Mouse (Mus musculus) megakaryocyte, embryonic 14.5 days (primary cell): Measurements from ENCODE around the gene Egfl8. TPM values are rescaled to one million over a fixed set of nuclear protein-coding genes. Genes with fewer than 3 reads are reported as not detected.

Source experiments
- H3K27me3 ChIP-seq: replicated peaks from 2 replicates; pipeline ENCODE3; 2012; ENCODE audit warnings: inconsistent platforms
- H3K36me3 ChIP-seq: replicated peaks from 2 replicates; pipeline ENCODE3; 2012; ENCODE audit warnings: low read length, inconsistent platforms, mixed read lengths
- H3K4me1 ChIP-seq: 2 replicates; pipeline ENCODE4 v1.6.1; 2012; ENCODE audit warnings: inconsistent platforms
- H3K4me3 ChIP-seq: replicated peaks from 2 replicates; pipeline ENCODE3; 2012; ENCODE audit warnings: moderate library complexity, mild to moderate bottlenecking, inconsistent platforms
- H3K9me3 ChIP-seq: 2 replicates; pipeline ENCODE4 v1.6.1; 2012; ENCODE audit warnings: inconsistent platforms
- FLI1 ChIP-seq: IDR thresholded peaks from 2 replicates; pipeline ENCODE4 v1.6.1; 2012; ENCODE audit warnings: low read length, inconsistent platforms, mixed read lengths
- GATA1 ChIP-seq: IDR thresholded peaks from 3 replicates; pipeline ENCODE4 v1.6.1; 2012; ENCODE audit warnings: mixed read lengths, low read length, inconsistent platforms, borderline replicate concordance
- polyA plus RNA-seq: library from polyadenylated mRNA; stranded (reverse); fragments of >175 nt; gene quantifications from 2 replicates; pipeline ENCODE4 v1.2.3, GENCODE M21; 2012; ENCODE audit warnings: low replicate concordance; ENCODE audit not compliant: insufficient read depth

Gene Egfl8
- polyA plus RNA-seq, 1 experiment: 1.9 TPM

DNA sequence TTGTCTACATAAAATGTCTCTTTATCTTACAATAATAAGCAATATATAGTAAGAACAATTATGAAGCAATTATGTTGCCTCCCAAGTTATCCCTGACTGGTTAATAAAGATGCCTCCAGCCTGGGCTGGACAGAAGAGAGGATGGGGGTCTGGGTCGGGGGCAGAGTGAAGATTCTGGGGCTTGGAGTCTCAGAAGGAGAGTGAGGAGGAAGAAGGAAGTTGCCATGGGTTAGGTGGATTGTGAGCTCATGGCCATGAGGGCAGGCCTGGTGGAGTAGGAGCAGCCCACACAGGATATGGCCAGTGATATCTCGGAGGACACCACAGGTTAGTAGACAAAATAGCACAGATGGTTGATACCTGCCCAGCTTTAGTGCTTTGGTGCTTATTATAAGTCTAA lies 42.4 kb upstream of the Egfl8 start:
- Histone ChIP-seq H3K27me3 (peaks cover 48% of the 10 kb centered on the region), H3K4me1 (peaks cover 69% of the 10 kb centered on the region), H3K4me3 (no peak overlapping the region), H3K9me3 (no peaks in the 10 kb centered on the region), H3K36me3 (peaks cover 32% of the 10 kb centered on the region)
- TF ChIP-seq FLI1 (no peak), GATA1 (no peak)

DNA sequence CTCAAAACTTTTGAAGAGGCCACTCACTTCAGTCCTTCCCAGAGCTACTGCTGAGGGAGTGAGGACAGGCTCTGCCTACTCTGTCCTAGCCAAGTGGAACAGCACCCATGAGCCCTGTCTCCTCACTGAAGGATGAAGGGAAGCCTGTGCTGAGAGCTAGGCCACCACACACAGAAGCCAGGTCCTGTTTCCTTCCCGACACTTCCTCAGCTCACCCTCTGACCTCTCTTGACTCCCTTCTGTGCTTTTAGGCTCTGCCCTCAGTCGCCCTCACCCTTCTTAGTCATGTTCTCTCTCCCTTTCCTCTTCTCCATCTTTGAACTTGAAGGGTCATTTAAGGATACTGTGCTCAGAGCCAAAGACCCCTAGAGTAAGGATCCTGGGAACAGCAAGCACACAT lies 41.5 kb upstream of the Egfl8 start:
- Histone ChIP-seq H3K4me3 (no peak overlapping the region), H3K4me1 (peaks cover 69% of the 10 kb centered on the region), H3K27me3 (peaks cover 40% of the 10 kb centered on the region), H3K36me3 (peaks cover 41% of the 10 kb centered on the region), H3K9me3 (no peaks in the 10 kb centered on the region)
- TF ChIP-seq FLI1 (no peak), GATA1 (no peak)

DNA sequence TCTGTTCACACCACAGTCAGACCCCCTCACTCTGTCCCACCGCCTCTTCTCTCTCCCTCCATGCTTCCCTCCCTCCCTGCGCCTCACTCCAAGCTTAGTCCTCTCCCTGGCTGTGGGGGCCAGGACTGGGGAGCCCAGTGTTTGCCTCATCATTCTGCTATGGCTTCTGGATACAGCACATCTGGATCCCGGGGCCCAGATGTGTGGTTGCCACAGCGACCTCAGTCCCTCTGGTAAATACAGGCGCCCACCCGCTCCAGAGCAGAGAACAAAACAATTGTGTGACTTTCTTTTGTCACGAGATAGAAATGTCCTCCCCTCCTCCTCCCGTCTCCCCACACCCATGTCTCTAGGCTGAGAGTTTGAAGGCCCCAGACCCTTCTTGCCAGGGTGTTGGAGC lies 40.9 kb upstream of the Egfl8 start:
- Histone ChIP-seq H3K4me1 (peaks cover 68% of the 10 kb centered on the region), H3K4me3 (no peak overlapping the region), H3K36me3 (peaks cover 47% of the 10 kb centered on the region), H3K27me3 (peaks cover 39% of the 10 kb centered on the region), H3K9me3 (no peaks in the 10 kb centered on the region)
- TF ChIP-seq FLI1: no peak
- TF ChIP-seq GATA1: no peak

DNA sequence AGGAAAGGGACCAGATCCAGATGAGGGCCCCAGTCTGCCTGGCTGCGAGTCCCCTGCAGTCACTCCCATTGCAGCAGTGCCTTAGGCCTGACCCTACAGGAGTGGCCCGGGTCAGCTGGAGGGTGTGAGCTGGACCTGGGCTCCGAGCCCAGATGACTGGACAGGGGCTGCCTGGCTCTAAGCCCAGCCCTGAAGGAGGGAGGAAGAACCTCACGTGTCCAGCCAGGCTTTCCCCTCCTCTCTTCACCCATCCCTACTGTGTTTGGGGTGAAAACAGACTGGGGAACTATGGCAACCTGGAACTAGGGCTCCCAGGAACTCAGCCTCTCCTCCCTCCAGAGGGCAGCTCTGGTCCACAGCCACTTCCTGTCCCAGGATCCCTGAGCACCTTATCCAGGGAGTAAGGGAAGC lies 39.8 kb upstream of the Egfl8 start:
- H3K4me1 ChIP-seq: peaks cover 65% of the 10 kb centered on the region
- TF ChIP-seq FLI1: no peak
- TF ChIP-seq GATA1: no peak
- peaks cover 57% of the 10 kb centered on the region for H3K36me3 ChIP-seq
- no peaks in the 10 kb centered on the region for H3K9me3 ChIP-seq
- H3K27me3 ChIP-seq: peaks cover 28% of the 10 kb centered on the region
- H3K4me3 ChIP-seq: no peak overlapping the region

DNA sequence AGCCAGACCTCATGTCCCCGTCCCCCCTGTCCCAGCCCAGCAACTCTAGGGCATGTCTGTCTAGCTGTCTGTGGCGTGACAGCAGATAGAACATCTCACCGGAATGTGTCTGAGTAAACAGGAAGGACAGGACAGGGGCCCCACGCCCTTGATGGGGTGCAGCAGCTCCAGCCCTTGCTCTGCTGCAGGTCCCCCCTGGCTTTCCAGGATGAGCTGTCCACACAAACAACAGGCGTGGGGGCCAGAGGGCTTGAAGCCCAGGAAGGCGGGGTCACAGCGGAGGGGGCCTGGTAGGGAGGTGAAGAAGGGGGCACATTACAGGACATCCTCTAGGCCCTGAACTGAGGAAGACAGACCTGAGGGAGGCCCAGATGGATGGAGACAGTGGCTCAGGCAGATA lies 39.4 kb upstream of the Egfl8 start:
- H3K27me3 ChIP-seq: peaks cover 24% of the 10 kb centered on the region
- no peaks in the 10 kb centered on the region for H3K9me3 ChIP-seq
- peaks cover 62% of the 10 kb centered on the region for H3K4me1 ChIP-seq
- TF ChIP-seq GATA1 (no peak), FLI1 (no peak)
- H3K36me3 ChIP-seq: peaks cover 62% of the 10 kb centered on the region
- H3K4me3 ChIP-seq: no peak overlapping the region

DNA sequence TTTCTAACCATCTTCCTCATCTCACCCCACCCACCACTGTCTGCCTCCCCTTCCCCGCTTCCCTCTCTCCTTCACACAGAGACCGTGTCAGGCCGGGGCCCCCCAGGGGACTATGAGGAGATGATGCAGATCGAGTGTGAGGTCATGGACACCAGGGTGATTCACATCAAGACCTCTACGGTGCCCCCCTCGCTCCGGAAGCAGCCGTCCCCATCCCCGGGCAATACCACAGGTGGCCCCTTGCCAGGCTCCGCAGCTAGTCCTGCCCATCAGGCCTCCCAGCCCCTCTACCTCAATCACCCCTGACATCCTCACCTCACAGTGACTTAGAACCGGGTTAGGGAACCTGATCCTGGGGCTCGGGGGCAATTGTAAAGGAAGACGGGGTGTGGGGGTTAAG lies 38.6 kb upstream of the Egfl8 start:
- H3K4me1 ChIP-seq: peaks cover 56% of the 10 kb centered on the region
- no peaks in the 10 kb centered on the region for H3K9me3 ChIP-seq
- TF ChIP-seq FLI1 (no peak), GATA1 (no peak)
- peaks cover 69% of the 10 kb centered on the region for H3K36me3 ChIP-seq
- H3K4me3 ChIP-seq: no peak overlapping the region
- peaks cover 17% of the 10 kb centered on the region for H3K27me3 ChIP-seq

DNA sequence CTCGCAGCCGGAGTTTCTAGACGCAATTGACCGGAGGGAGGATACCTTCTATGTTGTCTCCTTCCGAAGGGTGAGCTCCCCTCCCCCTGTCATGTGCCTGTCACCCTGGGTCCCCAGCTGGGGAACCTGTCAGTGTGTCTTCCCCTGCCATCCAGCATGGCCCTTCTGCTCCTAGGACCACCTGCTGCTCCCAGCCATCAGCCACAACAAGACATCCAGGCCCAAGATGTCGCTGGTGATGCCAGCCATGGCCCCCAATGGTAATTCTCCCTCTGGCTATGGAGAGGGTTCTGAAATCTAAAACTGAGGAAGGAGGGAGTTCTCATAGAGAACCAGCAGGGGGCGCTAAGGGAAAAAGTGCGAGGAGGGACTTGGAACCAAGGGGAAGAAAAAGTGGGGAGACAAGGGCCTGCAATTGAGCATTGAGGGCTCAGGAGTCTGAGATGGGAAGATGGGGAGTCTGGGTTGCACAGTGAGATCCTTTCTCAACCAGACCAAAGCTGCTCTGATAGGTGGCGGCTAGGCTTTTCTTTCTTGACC lies 38.0 kb upstream of the Egfl8 start:
- H3K4me3 ChIP-seq: no peak overlapping the region
- peaks cover 11% of the 10 kb centered on the region for H3K27me3 ChIP-seq
- no peaks in the 10 kb centered on the region for H3K9me3 ChIP-seq
- TF ChIP-seq FLI1 (no peak), GATA1 (no peak)
- H3K36me3 ChIP-seq: peaks cover 75% of the 10 kb centered on the region
- peaks cover 54% of the 10 kb centered on the region for H3K4me1 ChIP-seq

DNA sequence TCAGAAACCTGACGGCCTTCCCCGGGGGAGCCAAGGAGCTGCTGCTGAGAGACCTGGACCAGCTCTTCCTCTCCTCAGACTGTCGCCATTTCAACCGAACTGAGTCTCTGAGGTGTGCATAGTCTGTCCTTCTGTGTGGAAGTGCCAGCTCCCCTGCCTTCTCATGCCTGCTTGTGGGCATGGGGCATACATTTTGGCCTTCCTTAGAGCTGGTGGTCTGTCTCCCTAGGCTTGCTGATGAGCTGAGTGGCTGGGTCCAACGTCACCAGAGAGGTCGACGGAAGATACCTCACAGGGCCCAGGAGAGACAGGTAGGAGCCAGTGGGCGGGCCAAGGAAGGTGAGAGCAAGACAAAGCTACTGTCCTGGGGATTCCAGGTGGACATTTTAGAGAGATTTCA lies 37.2 kb upstream of the Egfl8 start:
- H3K4me3 ChIP-seq: no peak overlapping the region
- H3K36me3 ChIP-seq: peaks cover 82% of the 10 kb centered on the region
- H3K9me3 ChIP-seq: no peaks in the 10 kb centered on the region
- no peak for TF ChIP-seq FLI1
- TF ChIP-seq GATA1: no peak
- H3K4me1 ChIP-seq: peaks cover 56% of the 10 kb centered on the region
- peaks cover 6% of the 10 kb centered on the region for H3K27me3 ChIP-seq

DNA sequence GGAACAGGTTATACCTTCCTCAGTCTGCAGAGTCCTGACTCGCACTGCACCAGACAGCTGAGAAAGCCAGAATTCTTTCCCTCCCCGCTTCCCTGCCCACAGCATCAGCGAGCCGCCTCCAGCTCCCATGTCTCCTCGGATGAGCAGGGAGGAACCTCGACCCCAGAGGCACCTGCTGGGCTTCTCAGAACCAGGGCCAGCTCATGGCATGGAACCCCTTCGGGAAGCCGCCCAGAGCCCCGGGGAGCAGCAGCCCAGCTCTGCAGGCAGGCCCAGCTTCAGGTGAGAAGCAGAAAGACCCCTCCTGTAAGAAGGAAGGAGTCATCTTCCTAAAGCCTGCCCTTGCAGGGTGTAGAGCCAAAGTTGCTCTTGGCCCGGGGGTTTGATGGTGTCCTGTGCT lies 36.8 kb upstream of the Egfl8 start:
- TF ChIP-seq FLI1: no peak
- TF ChIP-seq GATA1: no peak
- Histone ChIP-seq H3K4me3 (no peak overlapping the region), H3K36me3 (peaks cover 82% of the 10 kb centered on the region), H3K4me1 (peaks cover 58% of the 10 kb centered on the region), H3K9me3 (no peaks in the 10 kb centered on the region), H3K27me3 (peaks cover 6% of the 10 kb centered on the region)

DNA sequence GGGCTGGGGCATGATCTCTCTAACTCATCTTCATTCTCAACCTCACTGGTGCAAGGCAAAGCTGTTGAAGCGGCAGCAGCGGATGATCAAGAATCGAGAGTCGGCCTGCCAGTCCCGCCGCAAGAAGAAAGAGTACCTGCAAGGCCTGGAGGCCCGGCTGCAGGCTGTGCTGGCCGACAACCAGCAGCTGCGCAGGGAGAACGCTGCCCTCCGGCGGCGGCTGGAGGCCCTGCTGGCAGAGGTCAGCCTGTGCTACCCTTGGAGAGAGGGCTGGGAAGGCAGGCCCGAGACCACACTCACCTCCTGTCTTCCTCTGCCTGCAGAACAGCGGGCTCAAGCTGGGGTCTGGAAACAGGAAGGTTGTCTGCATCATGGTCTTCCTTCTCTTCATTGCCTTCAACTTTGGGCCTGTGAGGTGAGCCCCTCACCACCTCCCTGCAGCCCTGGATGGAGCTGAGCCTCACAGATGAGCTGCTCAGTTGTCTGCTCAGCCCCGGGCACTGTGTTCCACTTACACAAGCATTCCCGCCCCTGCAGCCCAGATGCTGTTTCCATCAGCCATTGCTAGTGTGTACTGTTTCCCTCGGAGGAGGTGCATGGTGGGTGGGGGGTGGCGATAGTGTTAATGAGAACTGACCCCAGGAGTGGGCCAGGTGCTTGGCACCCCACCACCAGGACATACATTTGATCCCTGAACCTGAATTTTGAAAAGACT lies 35.9 kb upstream of the Egfl8 start:
- peaks cover 82% of the 10 kb centered on the region for H3K36me3 ChIP-seq

DNA sequence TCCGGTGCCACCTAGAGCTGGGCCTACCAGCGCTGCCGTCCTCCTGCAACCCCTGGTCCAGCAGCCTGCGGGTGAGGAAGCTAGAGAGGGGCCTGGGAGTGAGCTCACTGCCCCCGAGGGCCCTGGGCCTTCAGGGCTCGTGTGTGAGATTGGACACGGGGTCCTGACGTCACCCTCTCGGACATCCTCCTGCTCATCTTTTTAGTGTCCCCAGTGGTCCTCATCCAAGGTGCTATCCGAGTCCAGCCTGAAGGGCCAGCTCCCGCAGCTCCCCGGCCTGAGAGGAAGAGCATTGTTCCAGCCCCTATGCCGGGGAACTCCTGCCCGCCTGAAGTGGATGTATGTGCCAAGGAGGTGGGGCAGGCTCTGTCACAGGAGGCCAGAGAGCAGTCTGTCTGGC lies 35.0 kb upstream of the Egfl8 start:
- H3K36me3 ChIP-seq: peaks cover 84% of the 10 kb centered on the region
- TF ChIP-seq GATA1 (no peak), FLI1 (no peak)
- H3K4me3 ChIP-seq: peak overlapping the region; percentile 3

More for the DNA sequence above, 35.9 kb upstream of the Egfl8 start:
- peaks cover 3% of the 10 kb centered on the region for H3K27me3 ChIP-seq
- no peak overlapping the region for H3K4me3 ChIP-seq
- TF ChIP-seq FLI1 (no peak), GATA1 (no peak)
- no peaks in the 10 kb centered on the region for H3K9me3 ChIP-seq
- H3K4me1 ChIP-seq: peaks cover 54% of the 10 kb centered on the region

More for the DNA sequence above, 35.0 kb upstream of the Egfl8 start:
- Histone ChIP-seq H3K4me1 (peaks cover 54% of the 10 kb centered on the region), H3K9me3 (no peaks in the 10 kb centered on the region), H3K27me3 (no peaks in the 10 kb centered on the region)
